Mouse (Mus musculus) kidney, postnatal 36 days (tissue): ENCODE results near the gene Fstl1.

Experiments used
- DNase-seq, 2 experiments: peaks; one replicate each; pipeline ENCODE4 v3.0.0; 2021 to 2022; ENCODE audit warnings: mixed read lengths in 2 of 2

The Fstl1 gene

DNA sequence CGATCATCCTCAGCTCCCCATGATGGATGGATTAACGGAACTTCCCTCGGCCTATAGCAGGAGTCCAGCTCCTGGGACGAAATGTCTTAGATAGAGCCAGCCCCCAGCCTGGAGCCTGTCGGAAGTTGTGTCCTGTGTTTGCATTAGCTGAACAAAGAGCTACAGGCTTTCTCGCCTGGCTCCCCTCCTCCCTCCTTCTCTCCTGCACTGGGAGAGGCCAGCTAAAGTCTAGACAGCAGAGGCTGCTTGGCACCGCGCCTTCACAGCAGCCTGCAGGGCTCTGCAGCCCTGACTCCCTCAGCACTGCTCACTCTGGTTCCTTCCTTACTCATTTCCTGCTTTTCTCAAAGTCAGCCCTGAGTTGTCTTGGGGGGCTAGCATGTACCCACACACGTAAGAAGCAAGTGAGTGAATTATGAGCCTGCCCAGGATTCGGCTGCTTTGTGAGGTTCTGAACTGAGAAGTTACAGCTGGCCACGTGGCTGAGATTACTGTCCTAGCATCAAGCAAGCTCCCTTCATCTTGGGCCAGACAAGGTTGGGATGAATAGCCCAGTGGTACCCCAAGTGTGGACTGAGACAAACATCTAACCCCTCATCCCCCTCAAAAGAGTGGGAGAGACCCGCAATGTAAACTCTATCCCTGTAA lies 11.8 kb downstream of the Fstl1 start:
- peak; percentile 74 to 83 for DNase-seq

DNA sequence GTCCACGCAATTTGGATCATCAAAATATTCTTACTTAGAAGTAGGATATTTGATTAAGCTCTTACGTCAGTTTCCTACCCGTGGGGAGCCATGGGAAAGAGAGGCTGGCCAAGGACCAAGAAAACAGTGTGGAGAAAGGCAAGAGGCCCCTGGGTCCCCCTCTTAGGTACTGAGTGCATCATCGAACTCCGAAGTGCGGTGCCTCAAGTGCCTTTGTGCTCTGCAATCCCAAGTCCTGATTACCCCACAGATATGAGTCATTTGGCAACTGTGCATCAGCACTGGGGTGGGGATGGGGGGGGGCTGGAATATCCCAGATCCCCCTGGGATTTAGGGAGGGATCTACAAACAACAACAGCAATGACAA lies 12.3 kb downstream of the Fstl1 start:
- DNase-seq = no peak

DNA sequence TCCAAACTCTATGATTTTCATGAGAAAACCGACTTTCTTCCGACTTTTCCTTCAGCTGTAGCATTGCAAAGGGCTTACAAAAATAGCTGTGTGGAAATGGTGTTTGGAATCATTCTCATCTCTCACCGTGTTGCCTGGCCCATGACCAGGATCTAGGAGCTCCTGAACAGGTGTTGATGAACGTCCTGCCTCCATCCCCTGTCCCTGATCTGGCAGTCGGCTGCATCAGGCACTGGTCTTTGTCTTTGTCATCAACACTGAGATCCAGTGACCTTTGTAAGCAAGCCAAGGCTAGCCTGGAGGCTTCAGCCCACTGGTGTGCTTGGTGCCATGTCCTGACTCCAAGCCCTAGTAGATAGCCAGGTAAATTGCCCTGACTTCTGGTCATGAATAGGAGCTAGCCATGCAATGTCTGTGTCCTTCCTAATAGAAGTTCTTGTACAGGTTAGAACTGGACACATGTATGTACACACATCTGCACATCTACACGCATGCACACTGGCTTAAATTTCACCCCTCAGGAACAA lies 12.8 kb downstream of the Fstl1 start:
- no peak for DNase-seq

DNA sequence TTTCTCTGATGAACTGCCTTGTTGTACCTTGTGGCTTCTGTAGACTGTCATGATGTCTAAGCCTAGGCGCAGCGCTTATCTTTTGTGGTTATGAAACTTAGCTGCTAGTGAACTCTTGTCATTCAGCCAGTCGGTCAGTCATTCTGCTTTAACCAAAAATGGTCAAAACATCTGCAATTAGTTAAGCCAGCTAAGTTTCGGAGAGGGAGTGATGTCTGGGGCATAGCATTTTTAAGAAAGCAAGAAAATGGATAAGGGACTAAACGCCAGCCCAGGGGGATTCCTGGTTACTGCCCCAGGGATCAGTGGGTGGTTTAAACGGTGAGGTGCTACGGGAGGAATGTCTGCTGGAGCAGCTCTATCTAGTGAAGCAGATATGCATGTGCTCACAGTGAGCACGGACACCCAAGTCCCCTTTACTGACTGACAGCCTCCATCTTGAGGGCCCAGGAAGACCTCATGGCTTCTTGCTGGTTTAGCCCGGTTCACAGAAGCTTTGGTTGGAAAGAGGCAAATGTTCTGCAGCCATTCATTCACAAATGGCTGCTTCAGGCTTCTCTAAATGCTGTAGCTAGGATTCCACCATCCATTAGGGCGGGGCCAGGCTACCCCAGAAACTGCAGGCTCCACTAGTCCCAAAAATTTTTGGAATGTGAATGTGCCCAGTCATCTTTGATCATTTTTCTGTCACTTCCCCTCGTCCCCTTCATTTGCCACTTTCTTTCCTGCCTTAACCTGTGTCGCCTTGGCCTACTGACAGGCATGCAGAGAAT lies 13.5 kb downstream of the Fstl1 start:
- DNase-seq = no peak

DNA sequence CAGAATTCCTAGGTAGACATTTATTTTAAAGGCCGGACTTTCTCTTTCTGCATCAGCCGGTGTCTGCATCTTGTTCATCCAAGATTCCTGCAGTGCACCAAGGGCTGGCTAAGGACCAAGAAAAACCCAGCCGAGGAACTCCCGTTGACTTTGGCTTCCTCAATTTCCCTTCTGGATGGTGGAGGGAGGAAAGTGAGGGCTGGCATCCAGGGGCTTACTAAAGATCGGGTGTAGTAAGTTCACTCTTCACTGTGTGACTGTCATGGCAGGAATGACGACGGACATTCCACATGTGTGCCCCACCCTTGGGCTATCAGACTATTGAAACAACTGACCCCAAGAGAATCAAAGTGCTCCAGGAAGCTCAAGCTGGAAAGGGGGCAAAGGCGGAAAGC lies 14.1 kb downstream of the Fstl1 start:
- peak; percentile 51 to 61 for DNase-seq

DNA sequence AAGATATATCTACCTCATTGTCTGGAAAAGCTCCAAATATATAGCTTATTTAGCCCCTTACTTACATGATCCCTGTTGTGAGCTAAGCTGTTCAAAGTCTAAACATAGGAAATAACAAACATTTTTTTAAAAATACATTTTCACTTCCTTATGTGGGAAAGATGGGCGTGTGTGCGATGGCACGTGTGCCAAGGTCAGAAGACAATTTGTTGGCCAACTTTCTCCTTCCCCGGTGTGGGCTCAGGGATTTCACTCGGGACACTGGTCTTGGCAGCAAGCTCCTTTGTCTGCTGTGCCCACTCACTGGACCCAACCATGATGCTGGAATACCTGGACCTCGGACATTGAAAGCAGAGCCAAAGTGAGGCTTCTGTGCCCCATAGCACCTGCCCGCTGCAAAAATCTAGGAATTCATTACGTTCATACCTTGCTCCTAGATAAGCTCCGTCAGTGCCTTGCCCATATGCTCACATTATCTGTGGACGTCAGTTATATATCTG lies 19.0 kb downstream of the Fstl1 start:
- no peak for DNase-seq

DNA sequence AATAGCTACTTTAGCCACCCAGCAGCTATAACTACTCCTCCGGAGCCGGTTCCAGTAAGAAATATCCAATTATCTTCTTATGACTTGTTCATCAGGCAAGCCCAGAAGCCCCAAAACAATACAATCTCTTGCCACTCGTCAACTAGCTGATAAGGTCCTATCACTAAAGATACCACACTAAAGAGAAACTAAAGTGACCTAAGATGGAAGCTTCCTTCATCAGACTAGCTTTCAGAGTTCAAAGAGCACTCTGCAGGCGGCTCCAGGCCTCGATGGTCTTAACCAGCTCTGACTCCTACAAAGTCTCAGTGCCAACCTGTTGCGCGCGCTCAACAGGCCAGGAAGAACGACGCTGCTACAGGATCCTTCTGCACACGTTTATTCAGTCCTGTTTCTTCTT lies 19.6 kb downstream of the Fstl1 start:
- no peak for DNase-seq

DNA sequence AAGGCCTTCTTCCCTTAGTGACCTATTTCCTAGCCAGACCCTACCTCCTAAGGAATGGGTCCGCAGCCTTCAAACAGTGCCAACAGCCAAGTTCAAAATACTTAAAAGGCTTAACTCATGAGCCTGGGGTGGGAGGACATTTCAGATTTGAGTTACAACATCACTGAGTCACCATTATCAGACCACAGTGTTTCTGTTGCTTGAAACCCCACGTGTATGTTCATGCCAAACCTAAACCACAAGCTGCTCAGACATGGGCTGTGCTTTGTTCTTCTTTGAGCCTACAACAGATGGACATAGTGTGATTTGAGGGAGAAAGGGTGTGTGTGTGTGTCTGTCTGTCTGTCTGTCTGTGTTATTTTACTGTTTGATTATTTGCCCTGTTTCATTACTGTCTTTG lies 24.4 kb downstream of the Fstl1 start:
- DNase-seq = no peak

DNA sequence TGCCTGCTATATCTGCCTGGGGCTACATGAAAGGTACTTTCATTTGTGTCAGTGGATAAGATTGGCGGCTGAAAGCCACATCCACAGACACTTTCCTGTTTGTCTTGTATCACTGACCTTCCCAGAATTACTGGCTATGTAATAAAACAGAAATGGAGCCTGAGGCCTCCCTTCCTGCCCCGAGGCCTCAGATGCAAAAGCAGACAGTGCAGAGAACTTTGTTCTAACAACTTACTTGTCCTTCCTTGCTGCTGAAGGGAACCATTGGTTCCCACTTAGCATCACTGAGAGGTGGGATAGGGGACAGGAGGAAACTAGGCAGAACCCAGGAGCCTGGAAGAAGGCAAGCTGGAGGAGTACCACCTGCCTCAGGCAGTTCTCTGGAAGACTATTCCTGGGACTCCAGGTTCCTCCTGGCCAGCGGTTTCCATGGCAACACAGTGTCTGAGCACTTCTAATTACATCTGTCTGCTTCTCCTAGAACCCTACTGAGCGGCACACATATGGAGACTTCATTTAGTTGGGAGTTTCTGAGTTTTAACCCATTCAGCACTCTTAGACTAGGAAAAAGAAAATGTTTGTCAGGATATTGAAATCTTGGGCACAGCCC lies 26.1 kb downstream of the Fstl1 start:
- DNase-seq = no peak

DNA sequence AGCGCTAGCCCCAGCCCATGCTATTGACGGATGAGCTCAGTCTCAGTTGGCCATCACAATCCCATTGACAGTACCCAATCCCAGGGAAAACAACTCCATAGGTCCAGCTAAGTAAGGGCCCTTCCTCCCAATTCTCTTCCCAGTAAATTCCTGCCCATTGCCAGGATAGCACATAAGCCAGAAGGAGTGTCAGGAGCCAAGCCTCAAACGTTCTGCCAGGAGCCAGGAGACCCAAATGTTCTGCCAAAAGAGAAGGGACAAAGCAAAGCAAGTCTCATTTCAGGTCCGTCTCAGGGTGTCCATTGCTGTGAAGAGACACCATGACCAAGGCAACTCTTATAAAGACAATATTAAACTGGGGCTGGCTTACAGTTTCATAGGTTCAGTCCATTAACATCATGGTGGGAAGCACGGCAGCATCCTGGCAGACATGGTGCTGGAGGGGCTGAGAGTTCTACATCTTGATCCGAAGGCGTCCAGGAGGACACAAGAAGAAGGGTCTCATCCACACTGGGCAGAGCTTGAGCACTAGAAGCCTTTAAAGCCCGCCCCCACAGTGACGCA lies 26.8 kb downstream of the Fstl1 start:
- no peak for DNase-seq

DNA sequence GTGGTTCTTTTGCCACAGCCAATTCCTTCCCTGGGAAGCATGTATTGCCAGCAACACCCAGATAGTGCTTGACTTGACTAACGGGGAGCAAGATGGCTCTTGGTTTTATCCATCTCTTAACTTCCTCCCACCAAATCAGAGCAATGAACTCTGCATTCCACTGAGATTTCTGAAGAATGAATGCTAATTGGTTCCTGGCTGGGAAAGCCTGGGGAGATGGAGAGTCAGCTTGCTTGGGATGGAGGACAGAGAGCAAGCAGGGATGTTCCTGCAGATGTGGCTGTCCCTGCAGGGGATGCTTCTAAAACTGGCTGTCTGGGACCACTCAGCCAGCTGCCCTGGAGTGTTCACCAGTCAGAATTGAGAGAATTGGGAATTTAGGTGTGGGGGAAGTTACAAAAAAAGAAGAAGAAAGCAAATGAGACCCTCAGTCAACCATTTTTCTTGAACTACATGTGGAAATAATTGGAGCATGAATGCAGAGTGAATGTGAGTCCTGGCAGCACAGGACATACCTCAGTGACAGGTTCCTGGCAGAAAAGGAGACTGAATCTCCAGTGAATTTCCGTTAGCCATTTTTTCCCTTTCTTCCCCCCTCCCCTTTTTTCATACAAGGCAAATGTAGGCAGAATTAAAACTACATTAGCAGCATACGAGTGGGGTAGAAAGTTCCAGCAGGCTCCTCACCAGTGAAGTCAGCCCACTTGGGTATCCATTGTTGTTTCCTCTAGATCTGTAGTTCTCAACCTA lies 29.2 kb downstream of the Fstl1 start:
- DNase-seq = no peak

DNA sequence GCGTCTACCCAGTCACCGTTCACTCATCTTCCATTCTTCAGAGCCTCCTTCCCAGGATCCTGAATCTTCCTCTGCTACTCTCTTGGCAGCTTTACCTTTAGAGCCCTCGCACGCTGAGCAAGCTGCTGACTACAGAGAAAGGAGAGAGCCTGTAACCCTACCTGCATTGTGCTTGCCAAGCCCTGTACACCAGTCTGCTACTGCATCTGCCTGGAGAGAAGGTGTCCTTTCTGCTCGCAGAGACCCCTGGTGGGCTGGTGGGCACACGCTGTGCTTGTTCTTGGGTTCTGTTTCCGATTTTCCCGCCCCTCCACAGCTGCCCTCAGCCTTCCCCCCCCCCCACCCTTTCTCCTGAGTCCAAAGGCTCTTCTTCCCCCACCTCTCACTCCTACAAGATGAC lies 30.6 kb downstream of the Fstl1 start:
- no peak for DNase-seq

DNA sequence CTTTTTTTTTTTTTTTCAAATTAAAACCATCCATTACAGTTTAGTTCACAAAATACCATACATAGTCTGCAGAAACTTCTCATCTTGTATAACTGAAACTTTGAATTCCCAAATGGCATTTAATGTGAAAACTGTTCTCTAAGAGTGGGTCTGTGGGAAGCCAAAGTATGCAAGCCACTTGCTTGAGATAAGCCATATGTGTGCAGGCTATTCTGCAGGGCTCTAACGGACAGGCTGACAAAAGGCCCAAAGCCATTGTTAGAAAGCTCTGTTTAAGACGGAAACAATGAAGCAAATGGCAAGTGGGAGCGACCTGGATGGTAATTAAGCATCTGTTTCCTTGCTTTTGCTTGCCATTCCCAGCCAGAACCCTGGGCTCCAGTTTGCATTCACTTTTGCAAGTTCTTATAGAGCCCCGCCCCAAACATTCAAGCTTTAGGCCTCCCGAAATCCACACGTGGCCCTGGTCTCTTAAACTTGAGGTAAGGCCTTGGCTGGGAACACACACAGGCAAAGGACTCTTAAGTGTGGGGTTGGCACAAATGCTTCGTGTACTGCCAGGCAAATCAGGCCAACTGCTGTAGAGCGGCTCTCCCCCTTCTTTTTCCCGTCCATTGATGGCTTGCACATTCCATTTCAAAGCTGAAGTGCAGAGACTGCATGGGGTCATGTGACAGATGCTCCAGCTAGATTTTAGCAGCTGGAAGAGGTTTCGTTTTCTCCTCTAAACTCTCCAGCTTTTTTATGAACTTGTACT lies 32.4 kb downstream of the Fstl1 start:
- no peak for DNase-seq

DNA sequence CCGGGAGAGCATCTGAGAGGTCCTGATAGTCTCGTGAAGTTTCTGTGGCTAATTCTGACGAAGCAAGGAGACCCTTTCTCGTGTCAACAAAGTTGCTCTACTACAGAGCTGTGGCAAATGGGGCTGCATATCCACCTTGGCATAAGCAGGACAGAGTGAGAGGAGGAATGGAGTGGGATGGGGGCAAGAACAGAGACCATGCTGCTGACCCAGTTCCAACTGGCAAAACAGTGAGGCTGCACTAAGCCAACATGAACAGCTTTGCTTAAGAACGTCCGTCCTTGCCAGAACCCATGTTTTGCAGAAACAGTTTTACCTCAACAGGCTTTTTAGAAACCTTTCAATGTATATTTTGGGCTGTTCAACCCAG lies 32.9 kb downstream of the Fstl1 start:
- DNase-seq = no peak

DNA sequence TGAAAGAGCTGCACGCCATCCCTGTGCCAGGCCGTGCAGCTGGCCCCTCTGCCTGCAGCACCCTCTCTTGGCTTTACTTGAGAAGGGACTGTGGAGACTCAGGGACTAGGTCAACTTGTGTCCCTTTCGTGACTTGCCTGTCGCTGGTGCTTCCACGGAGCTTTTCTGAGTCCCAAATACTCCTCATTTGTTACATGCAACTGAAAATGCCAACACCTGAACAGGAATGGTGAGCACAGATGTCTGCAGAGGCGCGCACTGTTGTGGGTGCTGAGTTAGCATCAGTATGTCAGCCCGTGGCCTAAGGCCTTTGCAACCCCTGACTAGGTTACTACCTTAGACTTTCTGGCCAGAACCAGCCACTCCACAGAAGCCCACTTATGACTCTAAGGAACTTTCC lies 35.2 kb downstream of the Fstl1 start:
- no peak for DNase-seq

DNA sequence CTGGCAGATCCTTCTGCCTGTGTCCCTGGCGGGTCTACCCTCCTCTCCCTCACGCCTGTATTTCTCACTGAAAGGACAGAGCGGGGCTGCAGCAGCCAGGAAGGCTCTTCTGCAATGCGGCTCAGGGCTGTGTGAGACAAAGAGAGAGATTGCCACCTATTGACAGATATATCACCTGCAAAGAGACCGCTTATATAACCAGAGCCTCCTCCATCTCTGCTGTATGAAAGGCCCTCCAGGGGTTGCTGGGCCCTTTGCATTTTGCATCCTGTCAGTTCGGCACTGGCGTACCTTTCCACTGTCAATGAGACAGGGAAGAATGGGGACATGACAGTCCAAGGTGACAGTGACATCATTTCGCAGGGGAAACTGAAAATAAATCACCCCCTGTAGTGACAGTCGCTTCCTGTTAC lies 35.8 kb downstream of the Fstl1 start:
- DNase-seq = peak; percentile 46 to 65

DNA sequence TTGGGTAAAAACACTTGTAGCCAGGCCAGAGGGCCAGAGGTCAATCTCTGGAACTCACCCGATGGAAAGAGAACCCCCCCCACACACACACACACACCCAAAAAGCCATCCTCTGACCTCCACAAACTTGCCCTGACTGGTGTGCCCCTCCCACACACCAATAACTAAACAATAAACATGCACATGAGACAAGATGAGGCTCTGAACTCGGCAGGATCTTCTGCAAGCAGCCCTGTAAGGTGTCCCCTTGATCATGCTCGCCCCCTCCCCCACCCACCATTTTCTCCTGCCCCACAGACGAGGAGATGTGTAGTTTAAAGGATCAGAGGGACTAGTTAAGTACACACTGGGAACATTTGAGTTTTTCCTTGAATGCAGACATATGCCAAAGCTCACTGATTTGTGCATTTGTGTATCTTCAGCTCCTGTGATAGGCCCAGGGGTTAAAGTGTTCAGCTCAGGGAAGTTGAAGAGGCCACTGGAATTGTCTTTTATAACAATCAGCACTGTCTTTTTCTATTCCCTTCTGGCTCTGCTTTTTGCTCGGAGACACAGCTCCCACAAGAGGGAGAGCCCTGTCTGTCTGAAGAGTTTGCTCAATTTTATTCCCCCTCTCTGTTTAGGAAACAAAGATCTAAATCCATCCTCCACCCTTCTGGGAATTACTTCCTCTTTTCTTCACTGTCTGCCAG lies 37.2 kb downstream of the Fstl1 start:
- DNase-seq = no peak

DNA sequence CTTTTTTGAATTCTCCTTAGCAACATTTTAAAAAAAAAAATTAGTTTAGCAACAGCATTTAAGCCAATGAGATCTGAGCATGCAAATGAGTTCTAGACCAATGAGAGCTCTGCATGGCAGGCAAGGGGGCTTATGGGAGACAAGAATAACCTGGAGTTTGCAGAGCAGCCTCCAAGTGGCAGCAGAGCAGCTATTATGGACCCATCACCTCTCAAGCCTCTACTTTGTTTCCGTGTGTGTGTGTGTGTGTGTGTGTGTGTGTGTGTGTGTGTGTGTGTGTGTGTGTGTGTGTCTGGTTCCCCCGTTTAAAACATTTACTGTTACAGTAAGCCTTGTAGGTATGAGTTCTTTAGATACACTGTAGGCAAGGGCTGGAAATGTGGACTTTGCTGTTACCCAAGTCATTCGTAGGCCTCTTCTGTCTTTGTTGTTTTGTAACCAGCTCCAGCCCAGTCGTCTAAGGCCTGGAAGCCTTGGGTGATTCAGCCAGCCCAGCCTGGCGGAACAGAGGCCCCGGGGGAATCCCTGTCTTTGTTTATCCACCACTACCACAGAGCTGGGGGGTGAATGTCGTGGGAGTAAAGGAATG lies 37.8 kb downstream of the Fstl1 start:
- DNase-seq = peak; percentile 85 to 92

DNA sequence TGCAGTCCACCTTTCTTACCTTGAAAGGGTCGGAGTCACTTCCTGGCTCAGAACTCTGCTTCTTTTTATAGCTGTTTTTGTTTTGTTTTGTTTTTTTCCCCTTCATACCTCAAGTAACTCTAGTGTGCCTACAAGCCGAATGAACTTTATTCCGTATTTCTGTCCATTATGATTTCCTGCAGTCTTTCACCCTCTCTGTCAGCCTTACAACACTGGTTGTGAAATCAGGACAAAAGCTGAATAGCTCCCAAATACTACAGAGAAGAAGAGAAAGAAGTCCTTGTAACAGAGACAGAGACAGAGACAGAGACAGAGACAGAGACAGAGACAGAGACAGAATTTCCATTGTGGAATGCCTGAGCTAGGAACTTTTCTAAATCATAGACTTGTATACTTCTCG lies 41.3 kb downstream of the Fstl1 start:
- DNase-seq = no peak

DNA sequence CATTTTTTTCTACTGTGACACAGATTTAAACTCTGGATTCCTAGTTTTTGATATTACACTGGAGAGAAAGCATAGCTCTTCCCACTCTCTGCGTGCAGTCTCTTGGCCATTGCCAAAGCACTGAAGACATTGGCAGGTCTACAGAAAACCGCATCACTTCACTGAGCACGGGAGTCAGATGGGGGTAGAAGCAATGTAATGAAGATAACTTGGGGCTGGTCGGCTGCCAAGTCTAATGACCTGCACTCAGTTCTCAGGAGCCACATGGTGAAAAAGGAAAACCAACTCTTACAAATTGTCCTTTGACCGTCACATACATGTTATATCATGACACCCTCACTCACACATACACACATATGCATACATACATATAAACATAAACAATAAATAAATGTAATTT lies 47.3 kb downstream of the Fstl1 start:
- DNase-seq = peak; percentile 67 to 70
